15 mouse cellular contexts compared by ENCODE assay signal in genomic region chr2:144230498-144230897, GRCm38 (mm10). TPM values are rescaled to one million over a fixed set of nuclear protein-coding genes. Genes with fewer than 3 reads are reported as not detected.
DNase-seq lines count a peak whose midpoint lies in the region; ATAC-seq and TF ChIP-seq lines count a peak whose summit lies in the region.
"Had no signal": no experiment of that assay in that cellular context is flagged by ENCODE, and none has a peak within 500 bp of the region (broad histone marks: within the 10 kb centered on the region; RNA-seq: fewer than 3 reads in every experiment).

No protein-coding gene starts in this region.

- no peaks in the 10 kb centered on the region for H3K27me3 ChIP-seq in heart, postnatal 0 days (ENCODE audit: control insufficient read depth, insufficient read depth, low read length)
- H3K27me3 ChIP-seq in hindbrain, embryonic 16.5 days (replicated peaks; ENCODE audit: control insufficient read depth, insufficient read depth, low read length), result no peaks in the 10 kb centered on the region
- H3K27me3 ChIP-seq: hindbrain, embryonic 12.5 days; limb, embryonic 15.5 days; midbrain, embryonic 15.5 days had no signal

- intact Hi-C loops in heart, postnatal 25 days (cut with DNase I), result no loop called here

- 10% methylated on average over 7 of the region's 7 CpGs for WGBS in heart, postnatal 0 days
- 63% methylated on average over 7 of the region's 7 CpGs for WGBS in hindbrain, embryonic 16.5 days

- 0 out of 2 replicates have a peak, but pooled peaks cover 9% of the 10 kb centered on the region for H3K9me3 ChIP-seq in heart, postnatal 0 days (replicated peaks; ENCODE audit: control insufficient read depth, low read length)
- no peaks in the 10 kb centered on the region for H3K9me3 ChIP-seq in hindbrain, embryonic 16.5 days (ENCODE audit: control insufficient read depth, low read length)
- H3K9me3 ChIP-seq: hindbrain, embryonic 12.5 days; limb, embryonic 15.5 days; midbrain, embryonic 15.5 days had no signal

- no peak overlapping the region for H3K27ac ChIP-seq in heart, postnatal 0 days (ENCODE audit: low read depth)
- H3K27ac ChIP-seq in hindbrain, embryonic 16.5 days (ENCODE audit: low read depth, low read length), result no peak overlapping the region
- H3K27ac ChIP-seq: forebrain, embryonic 10.5 days; hindbrain, embryonic 12.5 days; limb, embryonic 15.5 days; midbrain, embryonic 15.5 days had no signal

- no peak for DNase-seq in heart, postnatal 0 days (ENCODE audit: low spot score)
- no peak for DNase-seq in heart, postnatal 25 days (ENCODE audit: low spot score)
- peak; percentile 57 to 64 for DNase-seq in kidney, postnatal 25 days
- DNase-seq in frontal cortex, postnatal 25 days (ENCODE audit: low spot score in 2 of 2), result no peak
- no peak for DNase-seq in right cerebral cortex, postnatal 10 days (ENCODE audit: low spot score in 2 of 2)
- DNase-seq: gastrocnemius, postnatal 25 days; right cerebral cortex, postnatal 4 days; thymus, postnatal 25 days had no signal

- H3K9ac ChIP-seq in heart, postnatal 0 days (replicated peaks; ENCODE audit: low read depth, low read length), result no peak overlapping the region
- no peak overlapping the region for H3K9ac ChIP-seq in hindbrain, embryonic 16.5 days (ENCODE audit: low read depth, low read length)
- H3K9ac ChIP-seq: hindbrain, embryonic 12.5 days; limb, embryonic 15.5 days; midbrain, embryonic 15.5 days had no signal

- no peak for TF ChIP-seq EP300 in heart, postnatal 0 days (IDR thresholded peaks at IDR 0.05; ENCODE audit: low read depth)

- H3K4me2 ChIP-seq in heart, postnatal 0 days (ENCODE audit: low read depth, low read length), result 0 out of 2 replicates have a peak overlapping the region, but pooled peaks have one; percentile 1
- H3K4me2 ChIP-seq in hindbrain, embryonic 16.5 days (ENCODE audit: low read length), result no peak overlapping the region
- H3K4me2 ChIP-seq: hindbrain, embryonic 12.5 days; limb, embryonic 15.5 days; midbrain, embryonic 15.5 days had no signal

- no peak overlapping the region for H3K4me3 ChIP-seq in heart, postnatal 0 days (ENCODE audit: low read depth, low read length)
- no peak overlapping the region for H3K4me3 ChIP-seq in hindbrain, embryonic 16.5 days (ENCODE audit: low read length)
- H3K4me3 ChIP-seq: forebrain, embryonic 10.5 days; hindbrain, embryonic 12.5 days; limb, embryonic 15.5 days; midbrain, embryonic 15.5 days had no signal

- TF ChIP-seq CTCF in heart, postnatal 0 days (IDR thresholded peaks at IDR 0.05; ENCODE audit: low read depth), result no peak

- H3K4me1 ChIP-seq in heart, postnatal 0 days (ENCODE audit: control insufficient read depth, insufficient read depth), result peaks cover 7% of the 10 kb centered on the region; the same call in 1 of the 2 replicates
- no peaks in the 10 kb centered on the region for H3K4me1 ChIP-seq in hindbrain, embryonic 16.5 days (ENCODE audit: control insufficient read depth, insufficient read depth, low read depth, low read length)
- H3K4me1 ChIP-seq: forebrain, embryonic 10.5 days; hindbrain, embryonic 12.5 days; midbrain, embryonic 15.5 days had no signal

- H3K36me3 ChIP-seq in heart, postnatal 0 days (replicated peaks; ENCODE audit: control insufficient read depth, insufficient read depth, low read length), result no peaks in the 10 kb centered on the region
- no peaks in the 10 kb centered on the region for H3K36me3 ChIP-seq in hindbrain, embryonic 16.5 days (ENCODE audit: control insufficient read depth, insufficient read depth, low read length)
- H3K36me3 ChIP-seq: forebrain, embryonic 10.5 days; hindbrain, embryonic 12.5 days; limb, embryonic 15.5 days; midbrain, embryonic 15.5 days had no signal

- no peak for ATAC-seq in heart, postnatal 0 days (ENCODE audit: insufficient read depth, low read depth)
- ATAC-seq in erythroid progenitor cell, adult 5-6 weeks (replicated peaks; ENCODE audit: low FRiP score, poor library complexity, severe bottlenecking), result peak; percentile 46
- ATAC-seq in megakaryocyte progenitor cell, adult 5-6 weeks (replicated peaks; ENCODE audit: poor library complexity), result peak; percentile 60
- ATAC-seq in hindbrain, embryonic 16.5 days, result no peak
- ATAC-seq: midbrain, embryonic 15.5 days had no signal

RNA-seq across cellular contexts. Expression of gene Mgme1, which starts 40.0 kb away (rescaled TPM):
- total RNA-seq in heart, postnatal 0 days (2014; rRNA removed; ENCODE audit: low replicate concordance), result 7.5 and 11.1 TPM in 2 replicates
- polyA plus RNA-seq in heart, postnatal 0 days (2015; fragmentation: Nextera tagmentation; extraction: Ambion mirVana), result 12.6 and 14.6 TPM in 2 replicates
- 10 to 100 TPM; 12.3 to 12.4 TPM for total RNA-seq in heart, postnatal 25 days (2021)
- 4.2 and 5.4 TPM in 2 replicates for total RNA-seq in erythroid progenitor cell, adult 5-6 weeks (2015; ENCODE audit: low replicate concordance)
- 1.4 and 3.2 TPM in 2 replicates for total RNA-seq in erythroid progenitor cell, adult 5-6 weeks (2017; ENCODE audit: low replicate concordance)
- total RNA-seq in megakaryocyte progenitor cell, adult 5-6 weeks (2015), result 16.5 and 17.7 TPM in 2 replicates
- 30.2 and 31.0 TPM in 2 replicates for total RNA-seq in megakaryocyte progenitor cell, adult 5-6 weeks (2017)
- polyA plus RNA-seq in hindbrain, embryonic 16.5 days (2015; fragmentation: Nextera tagmentation; extraction: Ambion mirVana), result 12.4 and 14.9 TPM in 2 replicates

RNA-seq across cellular contexts. Expression of gene Snx5, which starts 40.2 kb away (rescaled TPM):
- 80.2 and 146 TPM in 2 replicates for total RNA-seq in heart, postnatal 0 days (2014; rRNA removed; ENCODE audit: low replicate concordance)
- polyA plus RNA-seq in heart, postnatal 0 days (2015; fragmentation: Nextera tagmentation; extraction: Ambion mirVana), result 55.7 and 65.6 TPM in 2 replicates
- 10 to 100 TPM; 47.7 to 48.8 TPM for total RNA-seq in heart, postnatal 25 days (2021)
- 93.7 and 130 TPM in 2 replicates for total RNA-seq in erythroid progenitor cell, adult 5-6 weeks (2015; ENCODE audit: low replicate concordance)
- 86.1 and 115 TPM in 2 replicates for total RNA-seq in erythroid progenitor cell, adult 5-6 weeks (2017; ENCODE audit: low replicate concordance)
- 269 and 285 TPM in 2 replicates for total RNA-seq in megakaryocyte progenitor cell, adult 5-6 weeks (2015)
- 297 and 304 TPM in 2 replicates for total RNA-seq in megakaryocyte progenitor cell, adult 5-6 weeks (2017)
- polyA plus RNA-seq in hindbrain, embryonic 16.5 days (2015; fragmentation: Nextera tagmentation; extraction: Ambion mirVana), result 68.0 and 72.8 TPM in 2 replicates

Comparison
In these comparisons a context has a peak if more than half of its experiments do, and no peak if none do; other contexts are left out.
1. ATAC-seq: peak in erythroid progenitor cell, adult 5-6 weeks (single experiment) and megakaryocyte progenitor cell, adult 5-6 weeks (single experiment); none in heart, postnatal 0 days (single experiment) and hindbrain, embryonic 16.5 days (single experiment).
2. DNase-seq: peak in kidney, postnatal 25 days (2 of 2); none in heart, postnatal 0 days (single experiment), heart, postnatal 25 days (single experiment), frontal cortex, postnatal 25 days (0 of 2) and right cerebral cortex, postnatal 10 days (0 of 2).